Mouse (Mus musculus) heart, adult 11 months (tissue): ENCODE results near the gene Gk5.

Source experiments
- DNase-seq: peaks from one replicate; pipeline ENCODE4 v3.0.0; 2022

Gk5 gene

GRCm38 (mm10) chr9:96230271-96230670 is 111.1 kb downstream of the Gk5 start:
- DNase-seq, result no peak
